In genomic region chr3:107349006-107349405, GRCm38 (mm10) we compare ENCODE assay signal across 17 mouse cellular contexts. TPM values are rescaled to one million over a fixed set of nuclear protein-coding genes. Genes with fewer than 3 reads are reported as not detected.
A peak's percentile ranks its signal among the peaks of the same experiment; 100 is the strongest.
DNase-seq lines count a peak whose midpoint lies in the region; ATAC-seq lines count a peak whose summit lies in the region.
"Had no signal": no experiment of that assay in that cellular context is flagged by ENCODE, and none has a peak within 500 bp of the region (broad histone marks: within the 10 kb centered on the region; RNA-seq: fewer than 3 reads in every experiment).

No protein-coding gene starts in this region.

- no peak overlapping the region for H3K4me3 ChIP-seq in hindbrain, embryonic 14.5 days (replicated peaks; ENCODE audit: low read length)
- H3K4me3 ChIP-seq in hindbrain, embryonic 13.5 days, result no peak overlapping the region
- H3K4me3 ChIP-seq: forebrain, embryonic 12.5 days; limb, embryonic 12.5 days; myocyte; stomach, embryonic 15.5 days had no signal

- no peaks in the 10 kb centered on the region for H3K27me3 ChIP-seq in hindbrain, embryonic 14.5 days (ENCODE audit: control insufficient read depth, insufficient read depth, low read length)
- peaks cover 12% of the 10 kb centered on the region; the same call in 1 of the 2 replicates for H3K27me3 ChIP-seq in hindbrain, embryonic 13.5 days
- H3K27me3 ChIP-seq: Patski; stomach, embryonic 15.5 days had no signal

- no peak overlapping the region for H3K27ac ChIP-seq in hindbrain, embryonic 14.5 days
- no peak overlapping the region for H3K27ac ChIP-seq in hindbrain, embryonic 13.5 days
- H3K27ac ChIP-seq: forebrain, embryonic 12.5 days; limb, embryonic 12.5 days; stomach, embryonic 15.5 days had no signal

- intact Hi-C loops in left cerebral cortex, postnatal 4 days (cut with DNase I), result no loop called here

- no peaks in the 10 kb centered on the region for H3K36me3 ChIP-seq in hindbrain, embryonic 14.5 days (replicated peaks; ENCODE audit: control insufficient read depth, insufficient read depth)
- no peaks in the 10 kb centered on the region for H3K36me3 ChIP-seq in hindbrain, embryonic 13.5 days
- H3K36me3 ChIP-seq: forebrain, embryonic 12.5 days; limb, embryonic 12.5 days; stomach, embryonic 15.5 days had no signal

- no peaks in the 10 kb centered on the region for H3K9me3 ChIP-seq in hindbrain, embryonic 14.5 days (ENCODE audit: control insufficient read depth, low read length)
- no peaks in the 10 kb centered on the region for H3K9me3 ChIP-seq in hindbrain, embryonic 13.5 days
- H3K9me3 ChIP-seq: forebrain, embryonic 12.5 days; limb, embryonic 12.5 days; stomach, embryonic 15.5 days had no signal

- no peak overlapping the region for H3K4me2 ChIP-seq in hindbrain, embryonic 14.5 days (replicated peaks)
- no peak overlapping the region for H3K4me2 ChIP-seq in hindbrain, embryonic 13.5 days
- H3K4me2 ChIP-seq: forebrain, embryonic 12.5 days; limb, embryonic 12.5 days; lung, embryonic 14.5 days; stomach, embryonic 15.5 days had no signal

- DNase-seq in hindbrain, embryonic 14.5 days (ENCODE audit: low spot score), result peak; percentile 32
- peak; percentile 72 for DNase-seq in left cerebral cortex, postnatal 4 days
- DNase-seq in left cerebral cortex, adult 9 months (ENCODE audit: low spot score in 2 of 2), result no peak
- DNase-seq in adrenal gland, postnatal 10 days, result peak; percentile 57
- DNase-seq in skeletal muscle tissue, adult 2 months (ENCODE audit: low read depth, low spot score), result peak; percentile 57
- no peak for DNase-seq in embryo, embryonic 10 days (ENCODE audit: low spot score)
- DNase-seq: cerebellum, adult 2 months; gastrocnemius, postnatal 10 days; lung, embryonic 14.5 days had no signal

- no peak overlapping the region for H3K9ac ChIP-seq in hindbrain, embryonic 14.5 days
- H3K9ac ChIP-seq in hindbrain, embryonic 13.5 days, result no peak overlapping the region
- H3K9ac ChIP-seq: forebrain, embryonic 12.5 days; limb, embryonic 12.5 days; lung, embryonic 14.5 days; stomach, embryonic 15.5 days had no signal

- ATAC-seq in hindbrain, embryonic 14.5 days (ENCODE audit: low FRiP score), result no peak; the same call in 1 of the 2 replicates
- ATAC-seq in hindbrain, embryonic 13.5 days (ENCODE audit: low FRiP score), result no peak
- ATAC-seq: Patski had no signal

- 71% methylated on average over 3 of the region's 3 CpGs for WGBS in hindbrain, embryonic 14.5 days
- WGBS in hindbrain, embryonic 13.5 days, result 72% methylated on average over 3 of the region's 3 CpGs

- no peaks in the 10 kb centered on the region for H3K4me1 ChIP-seq in hindbrain, embryonic 14.5 days (replicated peaks; ENCODE audit: control insufficient read depth, insufficient read depth, low read length)
- H3K4me1 ChIP-seq in hindbrain, embryonic 13.5 days (replicated peaks), result 0 out of 2 replicates have a peak, but pooled peaks cover 3% of the 10 kb centered on the region
- H3K4me1 ChIP-seq: forebrain, embryonic 12.5 days; stomach, embryonic 15.5 days had no signal

RNA-seq across cellular contexts. Expression of gene Rbm15, which starts 15.5 kb away (rescaled TPM):
- polyA plus RNA-seq in hindbrain, embryonic 14.5 days (2014; fragmentation: Nextera tagmentation; extraction: Ambion mirVana), result 7.7 and 8.2 TPM in 2 replicates
- 9.1 and 9.5 TPM in 2 replicates for polyA plus RNA-seq in hindbrain, embryonic 13.5 days (2015; fragmentation: Nextera tagmentation; extraction: Ambion mirVana)
- 10 to 100 TPM; 24.3 to 24.6 TPM for total RNA-seq in left cerebral cortex, postnatal 4 days (2021)
- 10 to 100 TPM; 35.7 to 39.0 TPM for total RNA-seq in adrenal gland, postnatal 10 days (2021)

RNA-seq across cellular contexts. Expression of gene Slc16a4, which starts 58.0 kb away (rescaled TPM):
- 2.5 and 3.5 TPM in 2 replicates for polyA plus RNA-seq in hindbrain, embryonic 14.5 days (2014; fragmentation: Nextera tagmentation; extraction: Ambion mirVana)
- polyA plus RNA-seq in hindbrain, embryonic 13.5 days (2015; fragmentation: Nextera tagmentation; extraction: Ambion mirVana), result 2.3 and 2.5 TPM in 2 replicates
- total RNA-seq in left cerebral cortex, postnatal 4 days (2021), result 1 to 10 TPM; 1.0 to 1.3 TPM
- total RNA-seq in adrenal gland, postnatal 10 days (2021), result under 1 TPM; 0.60 to 0.73 TPM
- total RNA-seq: megakaryocyte-erythroid progenitor cell, adult 5-6 weeks had no signal
- polyA plus RNA-seq: small intestine, adult 2 months had no signal

Comparison
In these comparisons a context has a peak if more than half of its experiments do, and no peak if none do; other contexts are left out.
1. DNase-seq: peak in hindbrain, embryonic 14.5 days (single experiment), left cerebral cortex, postnatal 4 days (single experiment), adrenal gland, postnatal 10 days (single experiment) and skeletal muscle tissue, adult 2 months (single experiment); none in left cerebral cortex, adult 9 months (0 of 2) and embryo, embryonic 10 days (single experiment).